In genomic region chr5:139382760-139383159, GRCm38 (mm10) we compare ENCODE assay signal across 1 mouse cellular context.
TF ChIP-seq lines count a peak whose summit lies in the region.

No protein-coding gene starts in this region.

TF ChIP-seq in CH12.LX, 34 proteins besides CTCF, POLR2A, EP300 and RAD21 (continued from another document):
- no peak for TF ChIP-seq BHLHE40 (IDR thresholded peaks at IDR 0.05; ENCODE audit: low read depth, low read length)
- no peak for TF ChIP-seq ZNF384 (IDR thresholded peaks at IDR 0.05; ENCODE audit: low read depth, low read length)
- no peak for TF ChIP-seq KAT2A (IDR thresholded peaks at IDR 0.05; ENCODE audit: insufficient replicate concordance, low read length)
- no peak for TF ChIP-seq TCF12 (IDR thresholded peaks at IDR 0.05; ENCODE audit: low read depth, low read length)
- TF ChIP-seq SMC3 (IDR thresholded peaks at IDR 0.05; ENCODE audit: low read depth, low read length), result no peak
- no peak for TF ChIP-seq HCFC1 (IDR thresholded peaks at IDR 0.05; ENCODE audit: low read depth, low read length)
- TF ChIP-seq CHD2 (IDR thresholded peaks at IDR 0.05; ENCODE audit: low read length), result no peak
- TF ChIP-seq IRF4 (IDR thresholded peaks at IDR 0.05; ENCODE audit: low read depth, low read length), result no peak
- TF ChIP-seq SIN3A (IDR thresholded peaks at IDR 0.05; ENCODE audit: low read length), result no peak
- no peak for TF ChIP-seq JUND (conservative IDR thresholded peaks at IDR 0.05; ENCODE audit: low read depth, low read length)
- TF ChIP-seq MEF2A (IDR thresholded peaks at IDR 0.05; ENCODE audit: borderline replicate concordance, low read depth, low read length), result no peak
- TF ChIP-seq MAX (IDR thresholded peaks at IDR 0.05; ENCODE audit: low read length), result no peak
